Mouse (Mus musculus): Measurements from ENCODE around the gene Hexb.

GRCm38 (mm10) chr13:97201076-97201475, 2.9 kb upstream of the Hexb start:
- TF ChIP-seq CTCF (IDR thresholded peaks at IDR 0.05; ENCODE audit: control insufficient read depth, insufficient read depth, insufficient replicate concordance, low read depth, low read length): no peak
- TF ChIP-seq POLR2A (IDR thresholded peaks at IDR 0.05; ENCODE audit: control insufficient read depth, low read depth, low read length): no peak
